Mouse (Mus musculus) ES-Bruce4 (cell line): ENCODE data around the gene Traf5.

Source experiments
- CTCF ChIP-seq: IDR thresholded peaks from one replicate; pipeline ENCODE4 v1.8.1; 2011; ENCODE audit warnings: low read depth, low read length
- EP300 ChIP-seq: IDR thresholded peaks from 2 replicates; pipeline ENCODE4 v1.6.1; 2011; ENCODE audit warnings: low read depth, low read length; ENCODE audit not compliant: insufficient read depth
- POLR2A ChIP-seq: IDR thresholded peaks from one replicate; pipeline ENCODE4 v1.8.1; 2011; ENCODE audit warnings: low read length; ENCODE audit not compliant: insufficient read depth

DNA sequence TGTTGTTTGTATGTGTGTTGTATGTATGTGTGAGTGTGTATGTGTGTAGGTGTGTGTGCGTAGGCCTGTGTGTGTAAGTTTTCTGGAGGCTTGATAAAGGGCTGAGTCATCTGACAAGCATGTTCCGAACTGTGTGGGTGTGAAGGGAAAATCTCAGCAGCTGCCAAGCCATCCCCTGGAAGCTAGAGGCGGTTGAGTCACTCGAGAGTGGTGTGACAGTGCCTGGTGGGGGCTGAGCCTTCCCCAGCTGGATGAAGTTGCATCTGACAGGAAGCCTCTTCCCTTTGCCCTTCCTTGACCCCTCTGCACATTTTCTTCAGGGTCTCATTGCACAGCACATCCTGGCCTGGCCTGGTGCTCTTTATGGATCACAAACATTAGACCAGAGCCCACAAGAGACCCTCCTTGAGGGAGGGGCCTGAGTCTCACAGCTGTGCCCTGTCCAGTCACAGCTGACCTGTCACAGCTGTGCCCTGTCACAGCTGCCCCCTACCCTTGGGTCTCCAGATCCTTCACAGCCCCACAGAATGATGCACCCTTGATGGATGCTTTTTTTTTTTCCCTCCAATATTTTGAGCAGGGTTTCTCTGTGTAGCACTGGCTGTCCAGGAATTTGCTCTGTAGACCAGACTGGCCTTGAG is 30.6 kb downstream of the Traf5 start:
- TF ChIP-seq CTCF (no peak), POLR2A (no peak), EP300 (no peak)
